Mouse (Mus musculus): Measurements from ENCODE around the gene Ccdc77. TPM values are rescaled to one million over a fixed set of nuclear protein-coding genes. Genes with fewer than 3 reads are reported as not detected.

Gene Ccdc77
- polyA plus RNA-seq, 1 experiment from 2014 or later, result 20.5 TPM

DNA sequence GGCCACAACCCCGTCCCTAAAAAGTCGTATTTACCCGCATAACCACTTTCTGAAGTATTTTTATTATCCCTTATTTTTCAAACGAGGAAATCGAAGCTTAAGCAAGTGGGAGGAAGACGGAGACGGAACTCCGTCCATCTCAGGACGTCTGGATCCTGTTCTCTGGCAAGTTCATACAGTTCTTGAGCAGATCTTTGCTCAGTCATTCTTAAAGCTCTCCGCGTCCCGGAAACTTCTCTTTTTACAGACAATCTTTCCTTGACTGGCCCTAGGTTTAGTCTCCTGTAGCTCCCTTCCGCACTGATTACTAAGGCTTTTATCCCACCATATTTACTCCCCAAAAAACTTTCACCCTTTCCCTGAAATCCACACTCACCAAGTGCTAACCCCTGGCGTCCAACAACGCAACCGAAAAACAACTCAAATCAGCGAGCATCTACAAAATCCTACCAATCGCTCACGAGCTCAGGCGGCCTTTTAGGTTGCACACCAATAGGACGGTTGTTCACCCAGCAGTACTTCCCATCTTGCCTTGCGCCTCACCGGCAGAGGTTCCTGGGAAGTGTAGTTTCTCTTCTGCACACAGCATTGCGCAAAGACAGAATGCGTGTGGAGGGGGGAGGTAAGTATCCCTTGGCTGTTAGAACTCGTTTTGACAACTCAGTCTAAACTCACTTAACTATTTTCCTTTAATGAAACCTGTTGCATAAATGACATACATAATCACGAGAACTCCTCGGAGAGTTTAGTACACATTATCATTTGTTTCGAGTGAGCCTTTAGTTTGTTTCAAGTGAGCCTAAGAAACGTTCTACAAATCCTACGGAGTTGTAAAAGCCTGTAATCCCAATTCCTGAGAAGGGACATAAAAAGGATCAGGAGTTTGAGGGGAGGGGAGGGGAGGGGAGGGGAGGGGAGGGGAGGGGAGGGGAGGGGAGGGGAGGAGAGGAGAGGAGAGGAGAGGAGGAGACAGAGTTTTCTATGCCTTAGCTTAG is 6.9 kb downstream of the Ccdc77 start:
- Histone ChIP-seq H3K4me2 (peak overlapping the region; percentile 73), H3K4me1 (peaks cover 20% of the 10 kb centered on the region), H3K27me3 (replicated peaks) (no peaks in the 10 kb centered on the region), H3K9ac (peak overlapping the region; percentile 82), H3K36me3 (peaks cover 22% of the 10 kb centered on the region), H3K4me3 (peak overlapping the region; percentile 75), H3K27ac (peak overlapping the region; percentile 95), H3K9me3 (replicated peaks) (no peaks in the 10 kb centered on the region)
- under 1% methylated on average over 31 of the region's 31 CpGs for WGBS (ENCODE audit: insufficient replicate concordance)
- peak; percentile 99 for ATAC-seq

DNA sequence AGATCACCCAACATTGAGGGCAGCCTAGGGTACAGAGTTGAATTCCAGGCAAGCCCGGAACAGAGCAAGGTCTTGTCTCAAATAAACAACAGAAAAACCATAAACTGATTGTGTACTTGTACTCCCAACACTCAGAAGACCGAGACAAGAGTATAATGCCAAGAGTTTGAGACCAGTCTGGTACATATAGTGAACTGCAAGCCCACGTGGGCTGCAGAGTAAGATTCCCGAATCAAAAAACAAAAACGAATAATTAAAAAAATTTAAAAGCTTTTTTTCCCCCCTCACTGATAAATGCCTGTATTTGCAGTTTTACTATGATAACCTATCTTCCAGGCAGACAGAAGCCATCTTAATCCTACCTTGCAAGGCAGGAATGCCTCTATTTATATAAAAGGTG is 7.7 kb downstream of the Ccdc77 start:
- WGBS (ENCODE audit: insufficient replicate concordance), result 20% methylated on average over 5 of the region's 5 CpGs
- H3K27ac ChIP-seq, result peak overlapping the region; percentile 95

DNA sequence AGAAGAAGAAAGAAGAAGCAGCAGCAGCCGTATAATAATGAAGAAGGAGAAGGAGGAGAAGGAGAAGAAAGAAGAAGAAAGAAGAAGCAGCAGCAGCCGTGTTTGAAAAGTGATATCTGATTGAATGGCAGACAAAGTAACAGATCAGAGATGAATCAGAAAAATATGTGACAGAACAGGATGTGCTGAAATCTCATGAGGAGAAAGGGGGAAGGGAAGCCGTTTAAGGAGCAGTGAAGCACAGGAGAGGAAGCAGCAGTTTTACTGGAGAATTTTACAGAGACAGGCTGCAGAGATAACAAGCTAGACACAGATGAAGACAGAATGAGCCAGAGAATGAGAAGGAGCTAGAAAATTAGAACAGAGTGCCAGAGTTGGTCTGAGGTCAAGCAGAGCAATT is 15.2 kb downstream of the Ccdc77 start:
- no peak overlapping the region for H3K4me2 ChIP-seq
- H3K36me3 ChIP-seq, result peaks cover 94% of the 10 kb centered on the region
- H3K9me3 ChIP-seq (replicated peaks), result no peaks in the 10 kb centered on the region
- H3K4me3 ChIP-seq, result no peak overlapping the region
- H3K27ac ChIP-seq, result no peak overlapping the region
- no peaks in the 10 kb centered on the region for H3K27me3 ChIP-seq (replicated peaks)
- H3K9ac ChIP-seq, result no peak overlapping the region
- 76% methylated on average over 3 of the region's 3 CpGs for WGBS (ENCODE audit: insufficient replicate concordance)
- H3K4me1 ChIP-seq, result no peaks in the 10 kb centered on the region
- no peak for ATAC-seq

More for the DNA sequence above, 7.7 kb downstream of the Ccdc77 start:
- Histone ChIP-seq H3K4me1 (peaks cover 19% of the 10 kb centered on the region), H3K27me3 (replicated peaks) (no peaks in the 10 kb centered on the region), H3K4me3 (peak overlapping the region; percentile 75), H3K9me3 (replicated peaks) (no peaks in the 10 kb centered on the region), H3K4me2 (peak overlapping the region; percentile 73), H3K36me3 (peaks cover 29% of the 10 kb centered on the region), H3K9ac (peak overlapping the region; percentile 82)
- ATAC-seq, result no peak

DNA sequence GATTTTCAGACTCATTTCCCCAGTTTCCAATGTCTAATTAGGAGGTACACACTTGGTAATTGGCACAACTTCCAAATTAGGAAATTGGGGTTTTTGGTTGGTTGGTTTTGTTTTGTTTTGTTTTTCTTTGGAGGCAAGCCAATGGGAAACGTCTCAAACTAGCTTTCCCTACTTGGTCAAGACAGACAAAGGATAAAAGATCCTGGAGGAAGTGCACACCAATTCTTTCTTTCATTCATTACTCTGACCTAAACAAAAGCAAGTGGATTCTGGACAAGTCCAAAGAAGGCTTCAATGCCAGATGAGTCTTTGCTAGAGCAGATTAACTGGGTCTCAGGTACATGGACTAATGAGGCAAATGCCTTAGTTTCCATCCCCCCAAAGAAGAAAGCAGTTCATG is 20.2 kb downstream of the Ccdc77 start:
- Histone ChIP-seq H3K27ac (no peak overlapping the region), H3K4me2 (no peak overlapping the region), H3K27me3 (replicated peaks) (no peaks in the 10 kb centered on the region), H3K9ac (no peak overlapping the region), H3K9me3 (replicated peaks) (no peaks in the 10 kb centered on the region), H3K4me3 (no peak overlapping the region), H3K4me1 (no peaks in the 10 kb centered on the region), H3K36me3 (peaks cover 98% of the 10 kb centered on the region)
- no peak for ATAC-seq
- WGBS (ENCODE audit: insufficient replicate concordance), result 88% methylated on average over 1 of the region's 1 CpGs

DNA sequence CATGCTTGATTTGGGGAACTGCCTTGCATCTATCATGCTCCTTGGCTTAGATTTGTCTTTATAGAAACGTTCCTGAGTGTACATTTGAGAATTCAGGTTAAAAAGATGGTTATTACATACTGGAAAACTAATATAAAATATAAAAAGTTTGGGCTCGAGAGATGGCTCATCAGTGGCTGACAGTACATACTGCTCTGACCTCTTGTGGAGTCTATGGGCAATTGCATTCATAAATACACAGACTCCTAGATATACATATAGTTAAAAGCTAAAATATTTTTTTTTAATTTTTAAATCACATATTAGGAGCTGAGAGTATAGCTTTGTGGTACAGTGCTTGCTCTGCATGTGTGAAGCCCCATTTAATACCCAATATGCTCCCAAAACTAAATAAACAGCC is 31.8 kb downstream of the Ccdc77 start:
- no peak overlapping the region for H3K9ac ChIP-seq
- no peaks in the 10 kb centered on the region for H3K4me1 ChIP-seq
- no peaks in the 10 kb centered on the region for H3K27me3 ChIP-seq (replicated peaks)
- H3K4me2 ChIP-seq, result no peak overlapping the region
- ATAC-seq, result no peak
- no peak overlapping the region for H3K4me3 ChIP-seq
- H3K36me3 ChIP-seq, result peaks cover 93% of the 10 kb centered on the region
- no peaks in the 10 kb centered on the region for H3K9me3 ChIP-seq (replicated peaks)
- WGBS (ENCODE audit: insufficient replicate concordance), result 66% methylated on average over 2 of the region's 2 CpGs
- H3K27ac ChIP-seq, result no peak overlapping the region

DNA sequence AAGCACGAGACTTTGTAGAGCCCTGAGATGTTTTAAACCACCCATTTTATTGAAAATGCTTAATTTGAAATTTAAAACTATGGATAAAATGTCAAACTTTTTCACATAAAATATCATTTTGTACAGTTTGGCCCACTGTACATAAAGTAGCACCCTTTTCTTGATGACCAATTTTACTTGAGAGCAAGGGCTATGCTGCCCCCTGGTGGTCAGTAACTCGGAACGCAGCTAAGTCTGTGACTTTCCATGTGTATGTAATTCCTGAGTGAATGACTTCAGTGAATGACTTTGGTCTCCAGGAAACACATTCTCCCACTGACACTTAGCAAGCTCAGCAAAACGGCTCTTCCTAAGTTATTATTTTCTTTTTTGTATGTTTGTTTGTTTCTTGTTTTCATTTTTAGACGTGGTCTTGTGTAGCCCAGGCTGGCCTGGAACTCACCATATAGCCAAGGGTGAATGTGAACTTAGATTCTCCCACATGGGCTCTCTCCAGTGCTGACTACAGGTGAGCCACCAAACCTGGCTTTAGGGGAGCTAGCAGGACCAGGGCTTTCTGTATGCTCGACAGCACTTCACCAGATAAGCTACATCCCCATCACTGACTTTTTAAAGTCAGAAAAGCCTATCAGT is 39.8 kb downstream of the Ccdc77 start:
- WGBS (ENCODE audit: insufficient replicate concordance), result 29% methylated on average over 6 of the region's 6 CpGs
- Histone ChIP-seq H3K9ac (no peak overlapping the region), H3K27ac (no peak overlapping the region), H3K4me2 (no peak overlapping the region), H3K4me1 (no peaks in the 10 kb centered on the region), H3K36me3 (peaks cover 43% of the 10 kb centered on the region), H3K9me3 (replicated peaks) (no peaks in the 10 kb centered on the region), H3K27me3 (replicated peaks) (no peaks in the 10 kb centered on the region), H3K4me3 (no peak overlapping the region)
- no peak for ATAC-seq

DNA sequence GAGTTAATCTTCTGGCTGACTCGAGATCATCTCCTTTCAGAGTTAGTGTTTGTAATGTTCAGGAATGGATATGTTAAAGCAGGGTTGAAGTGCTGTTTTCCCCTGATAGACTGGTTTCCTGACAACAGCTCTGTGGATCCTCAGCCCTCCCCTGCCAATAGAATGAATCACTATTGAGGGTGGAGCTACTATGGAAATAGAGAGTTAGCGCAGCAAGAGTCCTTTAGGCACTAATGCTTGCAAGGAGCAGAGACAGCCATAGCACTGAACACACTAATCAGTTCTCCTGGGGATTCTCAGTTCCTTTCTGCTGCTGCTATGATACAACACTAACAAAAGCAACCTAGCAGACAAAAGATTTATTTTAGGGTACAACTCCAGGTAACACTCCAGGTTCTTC is 43.8 kb downstream of the Ccdc77 start:
- Histone ChIP-seq H3K4me2 (no peak overlapping the region), H3K27ac (no peak overlapping the region), H3K9ac (no peak overlapping the region), H3K36me3 (peaks cover 23% of the 10 kb centered on the region), H3K27me3 (replicated peaks) (no peaks in the 10 kb centered on the region), H3K4me1 (no peaks in the 10 kb centered on the region), H3K9me3 (replicated peaks) (no peaks in the 10 kb centered on the region), H3K4me3 (no peak overlapping the region)
- 67% methylated on average over 2 of the region's 2 CpGs for whole genome bisulfite sequencing (ENCODE audit: insufficient replicate concordance)
- no peak for ATAC-seq

DNA sequence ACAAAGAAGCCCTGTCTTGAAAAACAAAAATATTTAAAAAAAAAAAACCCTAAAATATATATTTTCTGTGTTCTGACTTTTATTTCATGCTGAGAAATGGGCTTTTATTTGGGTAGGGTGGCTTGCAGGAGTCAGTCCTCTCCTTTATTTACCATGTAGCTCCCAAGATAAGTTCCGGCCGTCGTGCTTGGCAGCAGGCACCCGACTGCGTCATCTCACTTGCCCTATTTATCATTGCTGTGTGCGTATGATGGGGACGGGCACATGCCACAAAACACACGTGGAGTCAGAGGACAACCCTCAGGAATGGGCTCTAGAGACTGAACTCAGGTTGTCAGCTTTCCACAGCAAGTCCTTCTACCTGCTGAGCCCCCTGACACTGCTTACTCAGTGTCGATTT is 45.0 kb downstream of the Ccdc77 start:
- WGBS (ENCODE audit: insufficient replicate concordance), result 74% methylated on average over 9 of the region's 9 CpGs
- H3K4me1 ChIP-seq, result no peaks in the 10 kb centered on the region

DNA sequence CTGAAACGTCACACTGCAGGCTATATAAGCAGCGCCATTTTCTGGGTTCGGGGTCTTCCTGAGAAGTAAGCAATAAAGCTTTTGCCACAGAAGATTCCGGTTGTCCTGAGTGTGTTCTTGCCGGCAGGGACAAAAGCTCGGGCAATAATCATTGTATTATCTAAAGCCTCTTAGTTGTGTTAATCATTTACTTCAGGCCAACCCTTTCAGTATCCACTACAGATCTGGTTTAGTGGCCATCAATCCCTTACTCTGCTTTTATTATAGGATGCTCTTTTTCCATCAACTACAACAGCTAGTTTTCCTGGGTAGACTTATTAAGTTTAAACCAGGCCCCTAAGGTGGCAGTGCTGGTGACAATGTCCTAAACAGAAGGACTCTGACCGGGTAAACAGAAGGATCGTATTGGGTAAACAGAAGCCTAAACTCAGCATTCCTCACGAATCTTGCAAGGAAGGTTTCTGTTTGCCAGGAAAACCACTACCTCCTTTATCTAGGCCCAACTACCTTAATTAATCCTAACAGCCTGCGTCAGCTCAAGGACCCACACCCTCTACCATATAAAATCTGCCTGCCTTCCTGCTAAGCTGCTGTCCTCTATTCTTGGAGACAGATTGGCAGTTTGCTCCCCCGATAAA is 45.8 kb downstream of the Ccdc77 start:
- 66% methylated on average over 11 of the region's 11 CpGs for WGBS (ENCODE audit: insufficient replicate concordance)
- no peak overlapping the region for H3K4me2 ChIP-seq
- no peak overlapping the region for H3K9ac ChIP-seq

More for the DNA sequence above, 45.0 kb downstream of the Ccdc77 start:
- Histone ChIP-seq H3K27ac (no peak overlapping the region), H3K9me3 (replicated peaks) (no peaks in the 10 kb centered on the region), H3K9ac (no peak overlapping the region), H3K4me3 (no peak overlapping the region), H3K36me3 (peaks cover 10% of the 10 kb centered on the region), H3K4me2 (no peak overlapping the region), H3K27me3 (replicated peaks) (no peaks in the 10 kb centered on the region)
- ATAC-seq, result no peak

DNA sequence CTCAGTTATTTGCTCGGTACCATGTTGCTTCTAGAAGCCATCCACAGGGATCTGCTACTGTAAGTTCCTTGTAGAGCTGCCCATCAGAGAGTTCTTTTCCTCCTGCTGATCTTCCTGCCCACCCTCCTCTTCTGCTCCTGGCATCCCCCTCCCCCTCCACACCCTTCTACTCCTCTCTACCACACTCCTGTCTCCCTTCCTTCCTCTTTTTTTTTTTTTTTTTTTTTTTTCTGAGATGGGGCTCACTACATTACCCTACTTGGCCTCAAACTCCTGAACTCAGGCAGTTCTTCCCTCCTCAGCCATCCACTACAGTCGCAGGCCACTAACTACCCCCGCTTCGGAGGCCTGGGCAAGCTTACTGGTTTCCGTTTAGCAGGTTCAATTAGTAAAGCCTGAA is 51.7 kb downstream of the Ccdc77 start:
- Histone ChIP-seq H3K4me3 (no peak overlapping the region), H3K27ac (no peak overlapping the region), H3K4me1 (no peaks in the 10 kb centered on the region), H3K36me3 (no peaks in the 10 kb centered on the region), H3K9me3 (replicated peaks) (no peaks in the 10 kb centered on the region), H3K4me2 (no peak overlapping the region), H3K27me3 (replicated peaks) (no peaks in the 10 kb centered on the region), H3K9ac (no peak overlapping the region)
- no peak for ATAC-seq
- WGBS (ENCODE audit: insufficient replicate concordance), result 20% methylated on average over 5 of the region's 5 CpGs

More for the DNA sequence above, 45.8 kb downstream of the Ccdc77 start:
- ATAC-seq, result no peak
- Histone ChIP-seq H3K4me1 (no peaks in the 10 kb centered on the region), H3K9me3 (replicated peaks) (no peaks in the 10 kb centered on the region), H3K4me3 (no peak overlapping the region), H3K27me3 (replicated peaks) (no peaks in the 10 kb centered on the region), H3K27ac (no peak overlapping the region), H3K36me3 (peaks cover 3% of the 10 kb centered on the region)

DNA sequence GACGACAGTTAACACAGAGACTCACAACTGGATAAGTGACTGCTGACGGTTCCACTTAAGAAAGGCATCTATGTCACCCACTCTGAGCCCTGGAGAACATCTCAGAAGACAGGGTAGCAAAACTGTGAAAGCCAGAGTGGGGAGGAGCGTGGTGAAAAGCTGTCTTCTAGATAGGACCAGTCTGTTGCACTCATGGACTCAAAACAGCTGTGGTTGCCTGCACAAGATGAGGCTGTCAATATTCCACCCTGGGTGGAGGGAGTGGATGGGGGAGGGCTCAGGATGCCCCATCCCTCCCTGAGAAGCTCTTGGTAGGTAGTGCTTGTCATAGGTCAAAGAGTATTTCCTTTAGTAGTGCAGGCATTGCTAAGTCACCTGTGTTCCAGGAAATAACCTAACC is 54.4 kb downstream of the Ccdc77 start:
- Histone ChIP-seq H3K36me3 (no peaks in the 10 kb centered on the region), H3K27me3 (replicated peaks) (no peaks in the 10 kb centered on the region), H3K4me1 (no peaks in the 10 kb centered on the region), H3K4me2 (no peak overlapping the region), H3K27ac (no peak overlapping the region), H3K9ac (no peak overlapping the region), H3K9me3 (replicated peaks) (no peaks in the 10 kb centered on the region), H3K4me3 (no peak overlapping the region)
- no peak for ATAC-seq
- WGBS (ENCODE audit: insufficient replicate concordance), result 49% methylated on average over 3 of the region's 3 CpGs

DNA sequence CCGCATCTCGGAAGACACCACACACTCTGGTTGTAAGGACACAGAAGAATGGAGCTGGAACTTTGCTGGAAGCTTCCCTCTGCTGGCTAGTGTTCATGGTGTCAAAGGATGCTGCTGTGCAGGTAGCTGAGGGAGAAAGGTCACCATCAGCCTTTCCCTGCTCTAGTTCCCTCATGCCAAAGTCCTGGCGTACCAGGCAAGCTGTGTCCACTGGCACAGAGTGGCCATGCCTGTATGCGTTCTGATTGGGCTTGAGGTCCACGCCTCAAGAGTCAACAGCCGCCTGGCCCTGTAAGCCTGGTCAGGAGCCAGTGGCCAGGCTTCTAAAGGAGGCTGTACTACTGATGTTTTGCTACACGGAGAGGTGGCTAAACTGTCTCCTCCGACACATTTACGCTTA is 54.8 kb downstream of the Ccdc77 start:
- 83% methylated on average over 9 of the region's 9 CpGs for WGBS (ENCODE audit: insufficient replicate concordance)
- Histone ChIP-seq H3K9ac (no peak overlapping the region), H3K36me3 (no peaks in the 10 kb centered on the region), H3K9me3 (replicated peaks) (no peaks in the 10 kb centered on the region), H3K27ac (no peak overlapping the region), H3K27me3 (replicated peaks) (no peaks in the 10 kb centered on the region), H3K4me3 (no peak overlapping the region), H3K4me1 (no peaks in the 10 kb centered on the region), H3K4me2 (no peak overlapping the region)
- ATAC-seq, result no peak
